Mouse (Mus musculus) Muller cell, postnatal 12 days (primary cell): Measurements from ENCODE around the gene Krt222.
"Not testable (repeated sequence)": the region's sequence is repeated elsewhere in the genome, so short reads cannot be mapped to it uniquely, and the experiment has no call there.

ENCODE experiments used
- DNase-seq: peaks from one replicate; pipeline ENCODE4 v3.0.0-alpha.2; 2015; ENCODE audit errors: inconsistent ontology term

Krt222 gene

GRCm38 (mm10) chr11:99243820-99244374 lies at the start of gene Krt222:
Gene Krt222, minus strand, starts transcription at chr11:99244085.
- DNase-seq: peak; percentile 14

- peak; percentile 14 for DNase-seq
Observed at GRCm38 (mm10) chr11:99292846-99293245, 49.0 kb upstream of the Krt222 start.

GRCm38 (mm10) chr11:99284833-99285312 lies 41.0 kb upstream of the Krt222 start, which contains the start of gene Krt24:
Gene Krt24, minus strand, starts transcription at chr11:99285262.
- no peak for DNase-seq

- DNase-seq: peak; percentile 79
Observed at GRCm38 (mm10) chr11:99284011-99284410, 40.1 kb upstream of the Krt222 start.

- DNase-seq: peak; percentile 21
Observed at GRCm38 (mm10) chr11:99283334-99283733, 39.4 kb upstream of the Krt222 start.

- DNase-seq: peak; percentile 25
Observed at GRCm38 (mm10) chr11:99281116-99281515, 37.2 kb upstream of the Krt222 start.

GRCm38 (mm10) chr11:99279986-99280385 lies 36.1 kb upstream of the Krt222 start:
- no peak for DNase-seq

- DNase-seq: no peak
Observed at GRCm38 (mm10) chr11:99276786-99277185, 32.9 kb upstream of the Krt222 start.

- DNase-seq: no peak
Observed at GRCm38 (mm10) chr11:99275624-99276023, 31.7 kb upstream of the Krt222 start.

GRCm38 (mm10) chr11:99272721-99273120 lies 28.8 kb upstream of the Krt222 start:
- DNase-seq: no peak

- no peak for DNase-seq
Observed at GRCm38 (mm10) chr11:99269192-99269591, 25.3 kb upstream of the Krt222 start.

GRCm38 (mm10) chr11:99265796-99266195 lies 21.9 kb upstream of the Krt222 start:
- no peak for DNase-seq

- DNase-seq: peak; percentile 50
Observed at GRCm38 (mm10) chr11:99265220-99265619, 21.3 kb upstream of the Krt222 start.

- no peak for DNase-seq
Observed at GRCm38 (mm10) chr11:99256213-99256612, 12.3 kb upstream of the Krt222 start.

- DNase-seq: no peak
Observed at GRCm38 (mm10) chr11:99255316-99255715, 11.4 kb upstream of the Krt222 start.

- no peak for DNase-seq
Observed at GRCm38 (mm10) chr11:99253893-99254292, 10.0 kb upstream of the Krt222 start.

- DNase-seq: no peak
Observed at GRCm38 (mm10) chr11:99252671-99253070, 8.8 kb upstream of the Krt222 start.

- no peak for DNase-seq
Observed at GRCm38 (mm10) chr11:99250666-99251065, 6.8 kb upstream of the Krt222 start.

- no peak for DNase-seq
Observed at GRCm38 (mm10) chr11:99250241-99250640, 6.4 kb upstream of the Krt222 start.

GRCm38 (mm10) chr11:99249115-99249514 lies 5.2 kb upstream of the Krt222 start:
- no peak for DNase-seq

- DNase-seq: no peak
Observed at GRCm38 (mm10) chr11:99247916-99248315, 4.0 kb upstream of the Krt222 start.

GRCm38 (mm10) chr11:99244519-99244918 lies 634 bp upstream of the Krt222 start:
- DNase-seq: not testable (repeated sequence)

GRCm38 (mm10) chr11:99243200-99243819 lies 575 bp downstream of the Krt222 start:
- no peak for DNase-seq
